Mouse (Mus musculus): ENCODE measurements at regions not wholly inside any gene's neighbourhood (a gene's known extent, or its start where the extent isn't known, plus 50 kb on each side); places are given as distances from the start of the nearest gene placed in this dataset.

- ATAC-seq (replicated peaks; ENCODE audit: low FRiP score, low read depth) (no peak), DNase-seq (ENCODE audit: low spot score) (no peak)
- 96% methylated on average over 1 of the region's 1 CpGs for WGBS
- H3K27me3 ChIP-seq (ENCODE audit: insufficient read depth, low read length) = no peaks in the 10 kb centered on the region
- H3K4me3 ChIP-seq (replicated peaks; ENCODE audit: low read depth, low read length) = no peak overlapping the region
- H3K9ac ChIP-seq (ENCODE audit: low read depth, low read length) = no peak overlapping the region
- H3K36me3 ChIP-seq (ENCODE audit: insufficient read depth, low read length) = no peaks in the 10 kb centered on the region
- no peaks in the 10 kb centered on the region for H3K9me3 ChIP-seq (replicated peaks; ENCODE audit: low read length)
- TF ChIP-seq CTCF (IDR thresholded peaks at IDR 0.05; ENCODE audit: low read depth) = no peak
- H3K27ac ChIP-seq = no peak overlapping the region
- no peaks in the 10 kb centered on the region for H3K4me1 ChIP-seq (replicated peaks; ENCODE audit: insufficient read depth, low read length)
- H3K4me2 ChIP-seq (ENCODE audit: low read length) = no peak overlapping the region
Measured at GRCm38 (mm10) chr6:78547721-78548120, 79.0 kb upstream of the Reg3g start.

DNA sequence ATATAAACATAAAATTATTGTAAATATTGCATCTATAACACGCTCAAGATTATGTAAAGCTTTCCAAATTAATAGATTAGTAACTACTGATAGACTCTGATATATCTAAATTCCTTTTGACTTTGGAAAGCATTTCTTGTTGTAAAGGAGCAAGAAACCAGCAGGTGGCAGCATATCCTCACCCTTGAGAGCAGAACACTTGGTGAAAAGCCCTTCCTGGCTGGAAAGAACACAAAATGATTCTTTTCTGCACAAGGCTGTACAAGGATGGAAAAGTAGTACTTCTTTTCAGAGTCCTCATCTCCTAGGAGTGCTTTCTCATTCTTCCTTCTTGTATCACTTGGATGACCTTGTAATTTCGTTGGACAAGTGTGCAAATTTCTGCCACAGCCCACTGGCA lies 75.6 kb upstream of the Reg3g start:
- TF ChIP-seq CTCF (IDR thresholded peaks at IDR 0.05; ENCODE audit: low read depth) = peak; percentile 91
- no peaks in the 10 kb centered on the region for H3K27me3 ChIP-seq (ENCODE audit: insufficient read depth, low read length)
- H3K9me3 ChIP-seq (replicated peaks; ENCODE audit: low read length) = no peaks in the 10 kb centered on the region
- no peaks in the 10 kb centered on the region for H3K4me1 ChIP-seq (replicated peaks; ENCODE audit: insufficient read depth, low read length)
- H3K27ac ChIP-seq = no peak overlapping the region
- ATAC-seq (replicated peaks; ENCODE audit: low FRiP score, low read depth) (0 out of 2 replicates have a peak, but pooled peaks have one; percentile 17), DNase-seq (ENCODE audit: low spot score) (peak; percentile 82)
- no peak overlapping the region for H3K4me3 ChIP-seq (replicated peaks; ENCODE audit: low read depth, low read length)
- 14% methylated on average over 2 of the region's 2 CpGs for WGBS
- H3K4me2 ChIP-seq (ENCODE audit: low read length) = no peak overlapping the region
- H3K36me3 ChIP-seq (ENCODE audit: insufficient read depth, low read length) = no peaks in the 10 kb centered on the region
- H3K9ac ChIP-seq (ENCODE audit: low read depth, low read length) = no peak overlapping the region

- no peak overlapping the region for H3K27ac ChIP-seq
- no peak for ATAC-seq (replicated peaks; ENCODE audit: low FRiP score, low read depth)
- WGBS = 86% methylated on average over 1 of the region's 1 CpGs
Measured at GRCm38 (mm10) chr6:78537476-78537875, 68.8 kb upstream of the Reg3g start.

GRCm38 (mm10) chr6:78526986-78527762 lies 58.5 kb upstream of the Reg3g start:
- 47% methylated on average over 4 of the region's 4 CpGs for WGBS
- Histone ChIP-seq H3K4me3 (replicated peaks; ENCODE audit: low read depth, low read length) (no peak overlapping the region), H3K9me3 (replicated peaks; ENCODE audit: low read length) (no peaks in the 10 kb centered on the region), H3K36me3 (ENCODE audit: insufficient read depth, low read length) (no peaks in the 10 kb centered on the region), H3K4me2 (ENCODE audit: low read length) (no peak overlapping the region), H3K27ac (no peak overlapping the region), H3K27me3 (ENCODE audit: insufficient read depth, low read length) (no peaks in the 10 kb centered on the region), H3K4me1 (replicated peaks; ENCODE audit: insufficient read depth, low read length) (no peaks in the 10 kb centered on the region), H3K9ac (ENCODE audit: low read depth, low read length) (no peak overlapping the region)
- ATAC-seq (replicated peaks; ENCODE audit: low FRiP score, low read depth) (no peak), DNase-seq (ENCODE audit: low spot score) (no peak)
- no peak for TF ChIP-seq CTCF (IDR thresholded peaks at IDR 0.05; ENCODE audit: low read depth)

More at GRCm38 (mm10) chr6:78537476-78537875, 68.8 kb upstream of the Reg3g start:
- no peak for DNase-seq (ENCODE audit: low spot score)
- TF ChIP-seq CTCF (IDR thresholded peaks at IDR 0.05; ENCODE audit: low read depth) = no peak
- no peak overlapping the region for H3K9ac ChIP-seq (ENCODE audit: low read depth, low read length)
- H3K4me2 ChIP-seq (ENCODE audit: low read length) = no peak overlapping the region
- no peaks in the 10 kb centered on the region for H3K4me1 ChIP-seq (replicated peaks; ENCODE audit: insufficient read depth, low read length)
- no peaks in the 10 kb centered on the region for H3K9me3 ChIP-seq (replicated peaks; ENCODE audit: low read length)
- H3K36me3 ChIP-seq (ENCODE audit: insufficient read depth, low read length) = no peaks in the 10 kb centered on the region
- H3K27me3 ChIP-seq (ENCODE audit: insufficient read depth, low read length) = no peaks in the 10 kb centered on the region
- H3K4me3 ChIP-seq (replicated peaks; ENCODE audit: low read depth, low read length) = no peak overlapping the region

Measured in kidney, postnatal 0 days (tissue).